Mouse (Mus musculus) spleen, postnatal 36 days (tissue): ENCODE measurements around the gene Ephb1.

Experiments used
- DNase-seq, 2 experiments: peaks; one replicate each; pipeline ENCODE4 v3.0.0; 2022; ENCODE audit warnings: low spot score in 2 of 2, mixed read lengths in 1 of 2

Gene Ephb1

GRCm38 (mm10) chr9:102352186-102353055 is 2.1 kb downstream of the Ephb1 start:
- no peak for DNase-seq

- no peak for DNase-seq
Measured at GRCm38 (mm10) chr9:102351721-102352120, 2.8 kb downstream of the Ephb1 start.

DNA sequence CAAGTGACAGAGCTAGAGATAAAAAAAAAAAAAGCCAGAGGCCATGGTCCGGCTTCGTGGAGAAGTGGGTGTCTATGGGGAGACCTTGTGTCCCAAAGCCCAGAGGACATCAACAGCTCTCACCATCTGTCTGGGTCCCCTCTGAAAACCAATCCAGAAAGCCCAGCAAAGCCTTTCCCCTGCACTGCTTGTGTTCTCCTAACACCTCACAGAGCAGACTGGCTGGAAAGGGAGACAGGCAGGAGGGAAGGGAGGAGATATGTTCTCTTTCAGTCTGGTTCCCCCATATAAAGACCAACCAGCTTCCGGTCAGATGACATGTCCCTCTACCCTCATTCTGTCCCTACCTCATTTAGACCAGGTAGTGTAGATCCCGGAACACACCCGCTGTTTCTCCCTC is 3.3 kb downstream of the Ephb1 start:
- DNase-seq, result no peak

DNA sequence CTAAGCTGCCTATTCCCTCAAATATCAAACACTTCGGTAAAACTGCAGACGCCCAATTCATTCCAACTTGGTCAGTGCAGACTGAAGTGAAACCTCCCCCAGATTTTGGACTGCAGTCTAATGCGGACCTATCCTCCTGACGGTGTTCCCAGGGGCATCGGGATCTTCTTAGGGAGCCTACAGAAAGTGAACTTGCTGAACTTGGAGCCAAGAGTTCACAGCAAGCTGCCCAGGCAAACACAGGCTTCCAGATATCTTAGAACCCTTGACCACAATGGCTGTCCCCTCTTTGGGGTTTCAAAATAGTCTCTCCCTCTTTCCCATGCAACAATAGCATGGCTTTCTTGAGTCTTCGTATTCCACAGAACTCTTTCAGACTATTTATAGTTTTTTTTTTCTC is 3.8 kb downstream of the Ephb1 start:
- no peak for DNase-seq

DNA sequence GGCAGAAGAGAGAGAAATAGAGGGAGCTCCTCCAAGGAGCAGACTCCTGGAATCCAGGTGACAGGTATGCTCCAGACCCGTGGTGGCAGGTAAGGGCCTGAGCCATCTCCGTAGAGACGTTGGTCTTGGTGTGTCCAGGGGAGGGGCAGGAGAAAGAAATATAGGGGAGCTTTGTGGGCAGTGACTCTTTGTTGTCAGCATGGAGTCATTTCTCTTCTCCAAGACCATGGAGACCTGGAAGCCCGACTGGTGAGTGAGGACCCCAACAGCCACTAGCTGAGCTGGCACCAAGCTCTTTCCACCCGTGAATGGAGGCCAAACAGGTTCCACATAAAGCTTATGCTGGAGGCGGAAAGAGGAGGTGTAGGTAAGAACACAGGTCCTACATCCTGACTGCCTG is 4.4 kb downstream of the Ephb1 start:
- DNase-seq, result no peak

DNA sequence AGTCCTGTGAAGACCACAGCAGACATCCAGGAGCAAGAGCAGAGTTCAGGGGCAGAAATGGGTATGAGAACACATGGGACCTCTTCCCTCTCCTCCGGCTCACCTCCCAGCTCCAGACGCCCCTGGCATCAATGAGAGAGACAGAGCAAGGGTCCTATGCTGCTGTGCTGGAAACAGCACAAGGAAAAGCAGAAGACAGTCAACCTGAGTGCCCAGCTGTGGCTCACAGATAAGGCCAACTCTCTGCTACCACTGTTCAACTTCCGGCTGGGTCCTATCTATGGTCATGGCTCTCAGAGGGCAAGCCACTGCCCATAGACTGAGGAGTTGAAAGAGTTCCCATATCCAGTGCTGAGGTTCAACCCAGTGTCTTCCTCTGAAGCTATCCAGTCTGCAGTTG is 7.7 kb downstream of the Ephb1 start:
- DNase-seq, result no peak

GRCm38 (mm10) chr9:102345474-102345873 is 9.0 kb downstream of the Ephb1 start:
- DNase-seq, result no peak

- DNase-seq, result no peak
Measured at GRCm38 (mm10) chr9:102345047-102345446, 9.4 kb downstream of the Ephb1 start.

GRCm38 (mm10) chr9:102344086-102344930 is 10.2 kb downstream of the Ephb1 start:
- DNase-seq, result no peak

DNA sequence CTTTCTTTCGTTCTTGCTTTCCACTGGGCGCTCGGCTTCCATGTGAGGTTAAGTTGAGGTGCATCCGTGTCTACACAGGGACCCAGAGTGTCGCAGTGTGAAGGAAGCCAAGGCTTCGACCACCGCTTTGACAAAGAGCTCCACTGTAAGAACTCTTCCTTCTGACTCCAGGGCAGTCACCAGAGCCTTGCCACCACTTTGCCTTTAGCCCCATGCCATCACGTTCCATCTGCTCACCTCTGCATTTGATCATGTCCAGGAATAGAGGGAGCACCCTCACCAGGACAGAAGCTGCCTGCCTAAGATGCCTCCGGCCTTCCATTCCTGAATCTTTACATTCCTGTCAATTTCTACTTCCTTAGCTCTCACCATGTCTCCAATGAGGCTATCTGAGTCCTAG is 11.4 kb downstream of the Ephb1 start:
- no peak for DNase-seq

DNA sequence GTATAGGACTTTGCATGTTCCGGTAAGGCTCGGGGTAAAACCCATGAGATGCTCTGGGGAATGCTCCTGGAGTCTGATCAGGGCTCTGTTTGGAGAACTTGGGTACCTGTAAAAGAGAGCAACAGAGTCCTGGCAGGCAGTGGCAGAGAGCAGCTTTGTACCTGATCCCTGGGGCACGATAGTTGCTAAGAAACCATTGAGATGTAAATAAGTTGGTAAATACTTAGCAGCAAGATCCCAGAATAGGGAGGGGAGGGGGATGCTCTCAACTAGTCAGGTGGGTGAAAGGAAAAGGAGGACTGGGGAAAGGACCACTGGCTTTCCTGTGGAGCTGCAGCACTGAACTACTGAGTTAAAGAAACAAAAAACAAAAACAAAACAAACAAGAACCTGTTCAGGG is 12.5 kb downstream of the Ephb1 start:
- no peak for DNase-seq

DNA sequence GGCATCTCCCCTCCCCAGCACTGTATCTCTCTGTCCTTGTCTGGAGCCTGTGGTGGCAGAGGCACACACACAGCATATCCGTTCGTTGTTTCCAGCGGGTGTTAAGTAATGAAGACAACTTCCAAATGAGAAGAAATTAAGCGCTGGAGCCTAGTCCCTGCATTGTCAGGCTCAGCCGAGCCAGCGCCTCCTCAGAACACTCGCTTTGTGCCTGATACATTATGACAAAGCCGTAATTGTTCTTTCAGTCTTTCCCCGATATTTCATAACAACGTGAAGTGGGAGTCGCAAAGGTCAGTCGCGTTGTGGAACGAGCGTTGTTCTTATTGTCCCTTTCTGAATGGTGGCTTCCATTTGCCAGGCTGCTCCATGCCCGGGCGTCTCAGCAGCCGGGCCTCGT is 13.7 kb downstream of the Ephb1 start:
- DNase-seq, result no peak

- no peak for DNase-seq
Measured at GRCm38 (mm10) chr9:102335571-102336282, 18.8 kb downstream of the Ephb1 start.

DNA sequence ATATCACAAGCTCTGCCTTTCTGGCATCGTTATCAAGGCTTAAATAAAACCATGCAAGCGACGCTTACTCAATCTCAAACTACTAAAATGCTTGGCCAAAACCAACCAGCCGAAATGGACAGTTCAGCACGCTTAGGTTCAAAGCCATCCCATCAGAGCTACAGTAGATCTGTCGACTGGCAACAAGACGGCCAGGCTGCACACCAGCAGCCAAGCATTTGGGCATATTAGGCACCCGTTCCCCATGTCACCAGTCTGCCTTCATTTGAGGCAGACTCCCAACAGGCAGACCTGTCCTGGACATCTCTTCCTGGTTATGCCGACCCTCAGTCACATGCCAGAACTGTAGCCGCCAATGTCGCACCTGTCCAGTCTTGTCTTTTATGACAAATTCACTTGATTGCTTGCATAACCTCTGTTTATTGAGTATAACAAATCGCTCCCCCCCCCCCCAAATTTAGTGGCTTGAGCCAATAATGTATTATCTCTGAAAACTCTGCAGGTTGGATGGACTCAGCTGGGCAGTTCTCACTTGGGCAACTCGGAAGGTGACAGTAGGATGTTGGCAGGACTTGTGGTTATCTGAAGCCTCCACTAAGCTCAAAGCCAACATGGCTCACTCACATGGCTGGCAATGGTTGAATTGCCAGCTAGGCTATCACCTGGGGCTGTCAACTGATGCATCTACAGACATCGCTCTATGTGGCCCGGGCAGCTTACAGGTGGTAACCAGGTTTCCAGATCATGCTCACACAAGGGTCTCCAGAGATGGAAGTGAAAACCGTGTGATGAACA is 24.0 kb downstream of the Ephb1 start:
- DNase-seq, result no peak

DNA sequence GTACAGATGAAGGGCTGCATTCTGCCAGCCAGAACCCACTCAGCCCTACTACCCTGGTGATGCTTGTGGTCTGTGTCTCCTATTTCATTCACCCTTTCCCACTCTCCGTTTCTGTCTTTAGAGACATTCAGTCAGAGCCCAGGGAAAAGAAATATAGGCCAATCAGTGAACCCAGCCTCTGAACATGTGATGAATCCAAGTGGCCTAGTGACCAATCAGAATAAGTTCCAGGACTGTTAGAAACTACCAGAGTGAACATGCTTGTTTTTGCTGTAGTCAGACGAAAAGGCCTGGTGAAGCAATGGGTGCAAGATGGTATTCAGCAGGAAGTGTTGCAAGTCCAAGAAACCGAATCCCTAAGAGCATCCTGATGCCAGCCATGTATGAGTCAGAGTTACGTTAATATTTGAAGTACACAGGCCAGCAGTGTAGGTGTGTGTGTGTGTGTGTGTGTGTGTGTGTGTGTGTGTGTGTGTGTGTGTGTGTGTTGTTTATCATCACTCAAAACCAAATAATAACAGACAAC is 26.8 kb downstream of the Ephb1 start:
- no peak for DNase-seq

DNA sequence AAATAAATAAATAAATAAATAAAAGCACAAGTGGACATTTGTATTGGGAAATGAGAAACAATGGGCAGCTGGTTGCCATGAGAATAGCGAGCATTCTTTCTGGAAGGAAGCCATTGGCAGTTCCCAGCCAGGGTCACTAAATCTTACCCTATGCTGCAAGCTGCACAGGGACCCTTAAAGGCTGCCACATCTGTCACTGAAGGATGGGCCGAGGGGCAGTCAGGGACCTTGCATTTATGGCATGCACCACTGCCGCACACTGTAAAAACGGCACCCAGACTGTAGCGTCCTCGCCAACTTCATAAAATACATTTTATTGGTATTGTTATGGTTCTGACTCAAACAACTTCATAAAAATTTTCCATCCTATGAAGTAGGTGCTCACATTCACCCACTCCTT is 39.1 kb downstream of the Ephb1 start:
- no peak for DNase-seq

DNA sequence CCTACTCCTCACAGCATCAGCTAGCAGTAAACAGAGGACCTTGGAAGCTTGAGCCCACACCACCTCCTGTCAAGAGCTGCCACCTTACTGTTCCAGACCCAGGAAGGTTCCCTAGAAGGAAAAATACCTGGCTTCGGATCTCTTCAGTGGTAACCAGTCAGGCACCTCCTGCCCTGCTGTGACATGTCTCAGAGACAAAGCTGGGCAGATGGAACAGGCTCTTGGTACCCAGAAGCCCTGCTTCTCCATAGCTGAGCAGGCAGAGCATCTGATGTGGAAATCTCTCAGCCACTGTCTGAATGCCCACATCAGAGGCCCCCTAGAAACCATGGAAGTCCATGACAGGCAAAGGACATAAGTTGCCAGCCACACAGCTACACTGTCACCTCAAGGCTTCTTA is 39.7 kb downstream of the Ephb1 start:
- no peak for DNase-seq

DNA sequence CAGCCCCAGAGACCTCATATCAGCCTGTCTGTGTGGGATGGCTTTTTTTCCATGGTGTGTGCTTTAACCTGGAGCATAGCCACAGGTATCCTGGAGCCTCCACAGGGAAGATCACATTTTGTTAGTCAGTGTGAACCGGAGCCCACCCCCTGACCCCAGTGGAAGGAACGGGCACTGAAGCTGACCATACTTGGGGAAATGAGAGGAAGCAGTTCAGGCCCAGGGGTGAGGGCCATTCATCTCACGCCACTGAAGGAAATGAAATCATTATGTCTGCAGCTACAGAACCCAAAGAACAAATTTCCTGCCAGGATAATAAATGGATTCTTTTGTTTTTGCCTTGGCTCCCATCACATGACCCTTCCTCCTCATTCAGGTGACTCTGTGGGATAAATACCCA is 44.1 kb downstream of the Ephb1 start:
- DNase-seq, result no peak

- no peak for DNase-seq
Measured at GRCm38 (mm10) chr9:102309278-102309677, 45.2 kb downstream of the Ephb1 start.

GRCm38 (mm10) chr9:102307656-102308055 is 46.8 kb downstream of the Ephb1 start:
- DNase-seq, result no peak
